Mouse (Mus musculus) liver, embryonic 14.5 days (tissue): Measurements from ENCODE around the gene Ddx20. TPM values are rescaled to one million over a fixed set of nuclear protein-coding genes. Genes with fewer than 3 reads are reported as not detected.

ENCODE experiments used
- ATAC-seq: fragments of 200-750 bp; cut with Nextera tagmentation; 2 replicates; pipeline ENCODE4 v1.8.0; 2017; ENCODE audit warnings: moderate number of reproducible peaks, mild to moderate bottlenecking, moderate library complexity; ENCODE audit not compliant: insufficient read depth
- DNase-seq, 3 experiments: peaks; one replicate each; pipeline ENCODE4 v3.0.0-alpha.2; 2012 to 2013; ENCODE audit warnings: low read depth in 3 of 3, low spot score in 3 of 3
- H3K27ac ChIP-seq: fragments of 300-500 bp; sonication (generic); 2 replicates; pipeline ENCODE4 v1.5.1; 2014; ENCODE audit warnings: moderate library complexity, mild to moderate bottlenecking, control low read depth, inconsistent platforms
- H3K27me3 ChIP-seq: fragments of 300-500 bp; sonication (generic); 2 replicates; pipeline ENCODE4 v1.6.1; 2014; ENCODE audit warnings: mild to moderate bottlenecking, low read length, moderate library complexity; ENCODE audit not compliant: control insufficient read depth, insufficient read depth
- H3K36me3 ChIP-seq: fragments of 300-500 bp; sonication (generic); replicated peaks from 2 replicates; pipeline ENCODE4 v1.6.1; 2014; ENCODE audit warnings: low read depth; ENCODE audit not compliant: control insufficient read depth, insufficient read depth
- H3K4me1 ChIP-seq, 2 experiments: fragments of 200-500 bp in 1 of 2; fragments of 300-500 bp in 1 of 2; sonication (generic) in 1 of 2; replicated peaks; 2 replicates each; pipeline ENCODE4 v1.6.1; 2012 to 2014; ENCODE audit warnings: antibody characterized with exemption in 1 of 2, inconsistent platforms in 1 of 2, low read length in 1 of 2; ENCODE audit not compliant: control insufficient read depth in 2 of 2, insufficient read depth in 2 of 2
- H3K4me2 ChIP-seq: fragments of 300-500 bp; sonication (generic); 2 replicates; pipeline ENCODE4 v1.6.1; 2014; ENCODE audit warnings: low read depth, mild to moderate bottlenecking, control low read depth, moderate library complexity
- H3K4me3 ChIP-seq, 2 experiments: fragments of 200-500 bp in 1 of 2; fragments of 300-500 bp in 1 of 2; sonication (generic) in 1 of 2; 2 replicates each; pipeline ENCODE4 v1.5.1; 2012 to 2014; ENCODE audit warnings: low read depth in 2 of 2, low read length in 2 of 2, mild to moderate bottlenecking in 2 of 2, control low read depth in 1 of 2, inconsistent platforms in 1 of 2, moderate library complexity in 1 of 2; ENCODE audit not compliant: insufficient read depth in 1 of 2
- H3K9ac ChIP-seq: fragments of 300-500 bp; sonication (generic); replicated peaks from 2 replicates; pipeline ENCODE4 v1.6.1; 2014; ENCODE audit warnings: mild to moderate bottlenecking, control low read depth, moderate library complexity
- H3K9me3 ChIP-seq: fragments of 300-500 bp; sonication (generic); 2 replicates; pipeline ENCODE4 v1.6.1; 2016; ENCODE audit warnings: low read length, mixed read lengths; ENCODE audit not compliant: control insufficient read depth
- CTCF ChIP-seq: IDR thresholded peaks from 2 replicates; pipeline ENCODE4 v1.5.1; 2016; ENCODE audit warnings: antibody characterized with exemption, low read depth, control low read depth
- EP300 ChIP-seq: IDR thresholded peaks from 2 replicates; pipeline ENCODE4 v1.6.1; 2016; ENCODE audit warnings: antibody characterized with exemption, low read depth
- WGBS: fragments of 180-500 bp; shearing (Covaris S2); extraction: QIAGEN DNeasy Blood & Tissue Kit; methylation state at CpG from one replicate; pipeline ENCODE4 v1.1.7; 2014; ENCODE audit not compliant: insufficient replicate concordance; 5-methylcytosine and 5-hydroxymethylcytosine counted together
- polyA plus RNA-seq, 2 experiments: library from polyadenylated mRNA; depleted of rRNA in 1 of 2; stranded (reverse) in 1 of 2; unstranded in 1 of 2; fragments of >200 nt; fragmentation: Nextera tagmentation in 1 of 2; extraction: Ambion mirVana in 1 of 2; gene quantifications; 2 replicates each; pipeline versions ENCODE4 v1.2.1 to v1.2.3; 2012 to 2014

Ddx20 gene
- polyA plus RNA-seq, 2 experiments = 8.1 to 19.6 TPM

DNA sequence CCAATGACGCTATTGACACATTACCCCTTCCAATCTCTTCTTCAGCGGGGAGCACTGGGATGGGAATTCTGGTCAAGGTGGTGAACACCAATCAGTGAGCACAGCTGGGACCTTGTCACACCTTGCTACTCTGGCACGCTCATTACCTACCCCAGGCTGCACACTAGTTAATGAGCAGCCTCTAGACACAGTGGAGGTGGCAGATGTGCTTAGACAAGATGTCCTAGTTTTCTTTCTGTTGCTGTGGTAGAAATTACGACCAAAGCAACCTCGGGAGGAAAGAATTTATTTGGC is 9.7 kb upstream of the Ddx20 start:
- WGBS = 69% methylated on average over 5 of the region's 5 CpGs
- no peaks in the 10 kb centered on the region for H3K9me3 ChIP-seq
- H3K4me1 ChIP-seq = peaks cover 36 to 42% of the 10 kb centered on the region in 2 experiments
- H3K9ac ChIP-seq = no peak overlapping the region
- no peak overlapping the region for H3K27ac ChIP-seq
- TF ChIP-seq CTCF (no peak), EP300 (no peak)
- no peak for ATAC-seq
- no peaks in the 10 kb centered on the region for H3K36me3 ChIP-seq
- no peak for DNase-seq
- H3K27me3 ChIP-seq = peaks cover 35% of the 10 kb centered on the region
- no peak overlapping the region for H3K4me3 ChIP-seq
- H3K4me2 ChIP-seq = no peak overlapping the region

DNA sequence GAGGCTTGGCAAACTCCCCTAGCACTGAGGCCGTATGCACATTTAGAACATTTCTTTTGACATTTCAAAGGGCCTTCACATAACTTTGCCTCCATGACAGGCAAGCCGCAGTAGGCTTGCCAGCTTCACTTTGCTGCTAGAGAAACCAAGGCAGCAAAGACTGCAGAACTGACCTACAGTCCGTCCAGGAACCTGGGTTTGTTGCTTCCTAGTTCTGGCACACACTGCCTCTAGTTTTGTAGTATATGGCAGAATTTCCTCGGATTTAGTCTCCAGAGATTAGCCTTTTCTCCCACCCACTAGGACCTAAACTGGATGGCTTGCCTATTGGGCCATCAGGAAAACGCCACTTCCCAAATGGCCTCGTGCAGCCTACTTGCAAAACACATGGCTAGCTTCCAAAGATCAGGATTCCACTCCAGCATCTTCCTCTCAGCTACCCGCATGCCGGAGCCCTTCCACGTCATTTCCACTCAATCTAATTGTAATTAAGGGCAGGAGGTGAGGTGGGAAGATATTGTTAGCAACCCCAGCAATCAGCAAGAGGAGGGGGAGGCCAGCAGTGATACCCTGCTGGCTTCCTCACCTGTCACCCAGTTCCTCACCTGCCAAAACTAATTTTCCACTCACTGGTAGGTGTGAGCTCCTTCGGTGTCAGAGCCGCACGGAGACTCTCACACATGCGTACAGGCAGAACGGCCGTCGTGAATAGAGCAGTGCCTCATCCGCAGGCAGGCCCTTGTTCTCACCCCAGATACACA is 9.2 kb upstream of the Ddx20 start:
- H3K27me3 ChIP-seq = peaks cover 35% of the 10 kb centered on the region
- no peak for ATAC-seq
- DNase-seq = no peak
- H3K4me3 ChIP-seq = no peak overlapping the region
- H3K36me3 ChIP-seq = no peaks in the 10 kb centered on the region
- no peak for TF ChIP-seq CTCF
- TF ChIP-seq EP300 = no peak
- H3K27ac ChIP-seq = no peak overlapping the region
- H3K4me1 ChIP-seq = peaks cover 31 to 37% of the 10 kb centered on the region in 2 experiments
- H3K9me3 ChIP-seq = no peaks in the 10 kb centered on the region
- no peak overlapping the region for H3K9ac ChIP-seq
- no peak overlapping the region for H3K4me2 ChIP-seq
- 75% methylated on average over 17 of the region's 17 CpGs for WGBS

- Histone ChIP-seq H3K9me3 (no peaks in the 10 kb centered on the region), H3K4me3 (no peak overlapping the region), H3K9ac (no peak overlapping the region), H3K27ac (no peak overlapping the region), H3K4me1 (peaks cover 28 to 29% of the 10 kb centered on the region in 2 experiments), H3K4me2 (no peak overlapping the region), H3K27me3 (peaks cover 35% of the 10 kb centered on the region), H3K36me3 (no peaks in the 10 kb centered on the region)
- ATAC-seq (no peak), DNase-seq (no peak)
- TF ChIP-seq CTCF (no peak), EP300 (no peak)
- 41% methylated on average over 20 of the region's 20 CpGs for WGBS
Observed at GRCm38 (mm10) chr3:105695476-105696386, 8.4 kb upstream of the Ddx20 start.

- Histone ChIP-seq H3K27me3 (peaks cover 35% of the 10 kb centered on the region), H3K27ac (no peak overlapping the region), H3K36me3 (no peaks in the 10 kb centered on the region), H3K4me3 (no peak overlapping the region), H3K4me1 (peaks cover 7 to 10% of the 10 kb centered on the region in 2 experiments), H3K9ac (no peak overlapping the region), H3K4me2 (no peak overlapping the region), H3K9me3 (no peaks in the 10 kb centered on the region)
- DNase-seq (no peak), ATAC-seq (no peak)
- 57% methylated on average over 14 of the region's 14 CpGs for WGBS
- no peak for TF ChIP-seq CTCF
- TF ChIP-seq EP300 = no peak
Observed at GRCm38 (mm10) chr3:105693327-105694080, 6.1 kb upstream of the Ddx20 start.

DNA sequence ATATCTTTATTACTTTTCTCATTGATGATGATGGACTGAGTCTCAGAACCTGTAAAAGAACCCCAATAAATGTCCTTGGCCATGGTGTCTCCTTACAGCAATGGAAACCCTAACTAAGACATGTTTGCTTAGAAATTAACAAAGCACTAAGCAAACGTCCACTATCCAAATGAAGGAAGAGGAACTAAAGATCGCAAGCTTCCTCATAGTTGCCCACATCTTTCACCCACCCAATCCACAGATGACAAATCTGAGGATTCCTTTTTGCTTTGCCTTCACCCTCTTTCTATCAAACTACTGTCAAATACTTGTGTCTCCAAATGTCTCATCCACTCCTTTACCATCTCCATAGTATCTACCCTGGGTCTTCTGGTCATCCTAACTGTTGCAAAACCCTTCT is 1.2 kb upstream of the Ddx20 start:
- WGBS = 36% methylated on average over 2 of the region's 2 CpGs
- Histone ChIP-seq H3K9me3 (no peaks in the 10 kb centered on the region), H3K4me2 (peak overlapping the region; percentile 90), H3K9ac (no peak overlapping the region), H3K36me3 (peaks cover 6% of the 10 kb centered on the region), H3K4me1 (peaks cover 6 to 8% of the 10 kb centered on the region in 2 experiments), H3K4me3 (no peak overlapping the region), H3K27ac (no peak overlapping the region), H3K27me3 (peaks cover 8% of the 10 kb centered on the region)
- DNase-seq = no peak
- ATAC-seq = no peak
- no peak for TF ChIP-seq CTCF
- TF ChIP-seq EP300 = no peak
